Mouse (Mus musculus): ENCODE measurements around the gene Ccdc18.
A peak's percentile ranks its signal among the peaks of the same experiment; 100 is the strongest.
"Not testable (repeated sequence)": the region's sequence is repeated elsewhere in the genome, so short reads cannot be mapped to it uniquely, and the experiment has no call there.

Gene Ccdc18

DNA sequence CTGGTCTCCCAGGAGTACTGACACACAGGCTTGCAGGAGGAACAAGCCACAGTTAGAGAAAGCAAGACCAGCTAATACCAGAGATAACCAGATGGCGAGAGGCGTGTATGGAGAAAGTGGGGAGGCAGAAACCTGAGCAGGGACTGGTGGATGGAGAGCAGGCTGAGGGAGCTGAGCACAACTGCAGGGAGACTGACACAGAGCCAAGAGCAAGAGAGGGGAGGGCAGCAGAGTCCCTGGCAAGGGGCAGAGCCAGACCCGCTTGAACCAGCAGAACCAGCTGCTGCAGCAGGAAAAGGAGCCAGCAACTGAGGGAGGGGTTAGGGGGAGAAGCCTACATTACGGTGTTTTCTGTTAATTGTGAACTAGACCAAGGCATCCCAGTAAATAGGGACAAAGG lies 130.0 kb downstream of the Ccdc18 start:
- peak; percentile 74 for DNase-seq (ENCODE audit: low read depth)

DNA sequence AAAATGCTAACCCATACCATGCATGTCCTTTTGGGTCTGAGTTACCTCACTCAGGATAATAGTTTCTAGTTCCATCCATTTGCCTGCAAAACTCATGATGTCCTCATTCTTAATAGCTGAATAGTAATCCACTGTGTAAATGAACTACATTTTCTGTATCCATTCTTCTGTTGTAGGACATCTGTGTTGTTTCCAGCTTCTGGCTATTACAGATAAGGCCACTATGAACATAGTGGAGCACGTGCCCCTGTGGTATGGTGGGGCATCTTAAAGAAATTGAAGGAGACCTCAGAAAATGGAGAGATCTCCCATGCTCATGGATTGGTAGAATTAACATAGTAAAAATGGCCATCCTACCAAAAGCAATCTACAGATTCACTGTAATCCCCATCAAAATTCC lies 131.1 kb downstream of the Ccdc18 start:
- DNase-seq (ENCODE audit: low read depth): not testable (repeated sequence)

DNA sequence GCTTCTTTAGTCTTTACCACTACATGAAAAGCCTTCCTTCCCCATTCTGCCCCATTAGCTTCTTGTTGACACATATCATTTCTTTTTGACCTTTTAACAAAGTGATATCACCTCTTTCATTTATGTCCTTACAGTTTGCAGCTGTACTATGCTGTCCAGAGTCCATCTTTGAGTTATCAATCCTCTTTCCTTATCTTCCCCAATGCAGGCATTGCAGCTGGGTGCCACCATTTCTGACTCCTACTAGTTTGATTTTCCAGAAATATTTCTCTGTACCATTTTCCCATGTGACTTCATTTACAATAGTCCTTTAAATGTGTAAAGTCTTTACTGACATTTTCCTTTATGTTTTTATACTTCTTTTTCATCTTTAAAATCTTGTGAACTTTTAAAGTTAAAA lies 134.3 kb downstream of the Ccdc18 start:
- no peak for DNase-seq (ENCODE audit: low read depth)

DNA sequence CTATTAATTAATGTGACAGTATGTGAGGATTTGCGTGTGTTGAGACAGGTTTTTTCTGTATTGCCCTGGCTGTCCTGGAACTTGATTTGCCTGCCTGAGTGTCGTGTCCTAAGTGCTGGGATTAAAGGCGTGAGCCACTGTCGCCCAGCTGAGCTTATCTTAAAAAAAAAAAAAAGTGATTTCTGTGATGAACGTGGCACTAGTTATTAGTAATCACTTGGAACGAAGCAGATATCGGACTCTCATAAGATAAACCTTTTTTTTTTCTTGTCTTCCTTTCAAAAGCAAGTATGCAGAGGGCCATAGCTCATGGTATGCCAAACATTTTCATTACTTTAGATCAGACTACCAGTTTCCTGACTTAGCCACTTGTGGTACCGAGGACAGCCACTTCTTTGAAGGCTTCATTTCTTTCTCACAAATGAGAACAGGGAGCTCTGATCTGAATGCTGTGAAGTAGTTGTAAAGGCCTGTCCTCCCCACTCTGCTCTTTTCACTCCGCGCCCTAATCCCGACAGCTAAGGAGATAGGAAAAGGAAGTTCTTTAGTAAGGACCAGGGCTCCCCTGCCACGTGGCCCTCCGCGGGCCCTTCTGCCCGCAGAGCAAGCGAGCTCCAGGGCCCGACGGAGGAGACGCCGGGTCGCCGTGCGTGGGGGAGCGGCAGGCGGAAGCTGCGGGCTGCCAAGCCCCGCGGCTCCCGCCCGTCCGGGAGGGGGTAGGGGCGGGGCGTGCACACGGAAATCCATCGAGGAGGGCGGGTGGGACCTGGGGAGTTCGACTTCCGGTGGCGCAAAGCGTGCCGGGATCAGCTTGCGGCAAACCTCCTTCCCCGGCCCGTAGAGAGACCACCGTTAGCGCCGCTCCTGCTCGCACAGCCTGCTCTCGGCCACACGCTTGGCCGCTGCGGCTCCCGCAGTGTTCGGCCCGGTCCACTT lies 135.7 kb downstream of the Ccdc18 start, which contains the start of gene Dr1:
Dr1 (plus strand) TSS at position 771 of the 936 bp plus-strand sequence.
- peak; percentile 84 for DNase-seq (ENCODE audit: low read depth)

DNA sequence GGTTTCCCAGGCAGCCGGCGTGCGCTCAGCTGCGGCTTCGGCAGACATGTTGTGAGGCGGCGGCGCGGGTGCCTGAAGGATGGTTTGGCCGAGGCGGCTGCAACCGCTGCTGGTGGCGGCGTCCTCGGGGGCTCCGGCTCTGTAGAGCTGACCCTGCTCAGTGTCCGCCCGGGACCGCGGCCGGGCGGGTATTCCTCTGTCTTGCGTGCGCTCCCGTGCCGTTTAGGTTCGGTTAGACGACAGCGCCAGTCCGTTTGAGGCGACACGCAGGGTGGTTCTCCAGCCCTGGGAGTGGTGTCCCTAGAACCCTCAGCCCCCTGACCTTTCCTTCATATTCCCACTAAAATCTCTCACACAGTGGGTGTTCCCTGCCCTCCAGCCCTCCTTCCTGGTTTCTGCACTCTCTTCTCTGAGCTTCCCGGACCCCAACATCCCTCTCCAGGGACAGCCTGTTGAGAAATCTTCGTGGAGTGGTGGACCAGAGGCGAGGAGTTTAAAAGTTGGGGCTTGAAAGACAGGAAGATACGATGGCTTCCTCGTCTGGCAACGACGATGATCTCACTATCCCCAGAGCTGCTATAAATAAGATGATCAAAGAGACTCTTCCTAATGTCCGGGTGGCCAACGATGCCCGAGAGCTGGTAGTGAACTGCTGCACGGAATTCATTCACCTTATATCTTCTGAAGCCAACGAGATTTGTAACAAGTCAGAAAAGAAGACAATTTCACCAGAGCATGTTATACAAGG lies 136.6 kb downstream of the Ccdc18 start:
- DNase-seq (ENCODE audit: low read depth): no peak

DNA sequence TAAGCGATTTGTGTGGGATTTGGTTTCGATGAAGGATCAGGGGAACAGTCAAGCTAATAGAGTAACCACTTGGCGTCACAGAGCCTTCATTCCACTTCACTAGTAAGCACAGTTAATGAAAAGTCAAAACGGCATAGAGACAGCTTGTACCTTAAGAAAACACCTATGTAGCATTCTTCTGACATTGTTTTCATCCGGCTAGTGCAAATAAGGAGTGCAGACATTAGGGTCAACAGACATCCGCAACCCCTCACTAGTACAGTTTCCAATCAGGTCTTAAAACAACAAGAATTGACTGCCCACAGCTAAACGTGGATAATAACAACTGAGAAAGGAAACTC lies 137.1 kb downstream of the Ccdc18 start:
- DNase-seq (ENCODE audit: low read depth): no peak

DNA sequence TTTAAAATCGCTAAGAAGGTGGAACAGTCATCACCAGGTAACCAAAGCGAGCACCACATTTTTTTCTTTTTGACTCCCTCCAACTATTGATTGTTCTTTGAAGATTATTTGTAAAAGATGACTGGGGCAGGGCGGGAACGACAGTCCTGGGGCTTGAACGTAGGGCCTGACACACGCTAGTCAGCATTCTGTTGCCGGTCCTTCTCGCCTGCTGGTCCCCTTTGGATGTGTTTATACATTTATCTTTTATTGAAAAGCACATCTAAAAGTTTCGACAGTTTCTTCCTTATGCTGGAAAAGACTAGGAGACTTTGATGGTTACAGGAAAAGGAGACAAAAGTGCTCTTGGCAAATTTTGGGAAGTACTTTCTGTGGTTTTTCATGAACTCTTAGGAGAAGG lies 137.7 kb downstream of the Ccdc18 start:
- no peak for DNase-seq (ENCODE audit: low read depth)

DNA sequence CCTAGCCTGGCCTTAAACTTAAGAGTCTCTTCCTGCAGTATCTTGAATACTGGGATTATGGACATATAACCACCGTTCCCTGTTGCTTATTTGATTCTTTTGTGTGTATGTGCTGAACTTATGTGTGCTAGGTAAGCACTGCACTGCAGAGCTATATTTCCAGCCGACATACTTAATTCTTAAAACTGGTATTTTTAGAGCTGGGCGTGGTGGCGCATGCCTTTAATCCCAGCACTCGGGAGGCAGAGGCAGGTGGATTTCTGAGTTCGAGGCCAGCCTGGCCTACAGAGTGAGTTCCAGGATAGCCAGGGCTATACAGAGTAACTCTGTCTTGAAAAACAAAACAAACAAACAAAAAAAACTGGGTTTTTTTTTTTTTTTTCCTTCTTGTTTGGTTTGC lies 138.7 kb downstream of the Ccdc18 start:
- DNase-seq (ENCODE audit: low read depth): not testable (repeated sequence)
